Mouse (Mus musculus) embryonic facial prominence, embryonic 10.5 days (tissue): ENCODE results near the gene Oas2. TPM values are rescaled to one million over a fixed set of nuclear protein-coding genes. Genes with fewer than 3 reads are reported as not detected.
A peak's percentile ranks its signal among the peaks of the same experiment; 100 is the strongest.
"Not testable (repeated sequence)": the region's sequence is repeated elsewhere in the genome, so short reads cannot be mapped to it uniquely, and the experiment has no call there.

ENCODE experiments used
- DNase-seq: peaks from one replicate; pipeline ENCODE4 v3.0.0-alpha.2; 2017; ENCODE audit warnings: low spot score
- H3K27ac ChIP-seq: fragments of 300-500 bp; sonication (generic); replicated peaks from 2 replicates; pipeline ENCODE4 v1.5.1; 2016; ENCODE audit warnings: mild to moderate bottlenecking
- H3K27me3 ChIP-seq: fragments of 300-500 bp; sonication (generic); replicated peaks from 2 replicates; pipeline ENCODE4 v1.6.1; 2016; ENCODE audit warnings: low read depth, mild to moderate bottlenecking; ENCODE audit not compliant: poor library complexity, severe bottlenecking
- H3K36me3 ChIP-seq: fragments of 300-500 bp; sonication (generic); replicated peaks from 2 replicates; pipeline ENCODE4 v1.6.1; 2016; ENCODE audit warnings: mild to moderate bottlenecking, moderate library complexity
- H3K4me1 ChIP-seq: fragments of 300-500 bp; sonication (generic); 2 replicates; pipeline ENCODE4 v1.6.1; 2016
- H3K4me3 ChIP-seq: fragments of 300-500 bp; sonication (generic); 2 replicates; pipeline ENCODE4 v1.5.1; 2016; ENCODE audit warnings: mild to moderate bottlenecking, moderate library complexity
- H3K9me3 ChIP-seq: fragments of 300-500 bp; sonication (generic); 2 replicates; pipeline ENCODE4 v1.6.1; 2016; ENCODE audit warnings: mild to moderate bottlenecking
- WGBS: fragments of 180-500 bp; shearing (Covaris S2); methylation state at CpG from one replicate; pipeline ENCODE4 v1.1.7; 2016; 5-methylcytosine and 5-hydroxymethylcytosine counted together
- polyA plus RNA-seq: library from polyadenylated mRNA; unstranded; fragments of >200 nt; fragmentation: Nextera tagmentation; extraction: Ambion mirVana; gene quantifications from 2 replicates; pipeline ENCODE4 v1.2.1, GENCODE M21; 2016

The Oas2 gene
- 0.06 and 0.10 TPM in 2 replicates for polyA plus RNA-seq

DNA sequence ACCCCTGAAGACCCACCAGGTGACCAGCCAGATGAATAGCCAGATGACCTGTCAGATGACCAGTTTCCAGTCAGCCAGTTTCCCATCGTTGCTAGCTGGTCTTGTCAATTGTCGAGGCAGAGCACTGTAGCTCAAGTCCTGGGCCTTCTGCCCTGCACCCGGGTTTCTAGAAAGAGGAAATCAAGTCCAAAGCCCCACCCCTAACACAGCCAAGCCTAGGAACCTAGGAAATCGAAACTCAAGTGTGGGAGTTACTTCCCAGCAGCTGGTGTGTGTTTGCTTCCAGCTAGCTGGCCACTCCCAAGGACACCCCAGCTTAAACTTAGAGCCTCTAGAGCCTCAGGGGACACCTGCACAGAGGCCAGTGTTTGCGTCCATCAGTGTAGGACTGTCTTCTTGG is at the start of gene Oas2:
Oas2 (minus strand) TSS at position 166 of the 400 bp plus-strand sequence.
- WGBS: 69% methylated on average over 5 of the region's 5 CpGs
- Histone ChIP-seq H3K36me3 (no peaks in the 10 kb centered on the region), H3K9me3 (no peaks in the 10 kb centered on the region), H3K27ac (no peak within 1 kb of the TSS), H3K4me3 (no peak within 1 kb of the TSS), H3K27me3 (no peaks in the 10 kb centered on the region), H3K4me1 (no peaks in the 10 kb centered on the region)
- DNase-seq: no peak

DNA sequence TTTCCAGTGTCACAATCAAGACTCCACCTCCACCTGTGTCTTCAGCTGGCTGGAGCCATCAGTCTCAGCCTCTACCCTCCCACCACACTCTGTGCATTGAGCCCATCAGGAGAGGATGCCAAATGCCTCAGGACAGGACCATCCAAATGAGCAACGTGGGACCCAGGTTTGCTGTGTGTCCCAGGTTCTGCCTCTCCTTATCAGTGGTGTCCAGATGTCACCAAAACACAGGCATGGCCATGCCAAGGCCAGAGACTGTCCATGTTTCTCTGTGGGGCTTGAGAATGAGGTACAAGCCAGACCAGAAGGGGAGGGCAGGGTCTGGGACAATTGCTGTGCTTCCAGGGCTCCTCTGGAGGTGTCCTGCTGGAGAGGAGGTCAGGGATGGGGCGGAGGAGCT is 49.3 kb upstream of the Oas2 start:
- WGBS: 71% methylated on average over 2 of the region's 2 CpGs
- not testable (repeated sequence) for H3K27me3 ChIP-seq, H3K4me1 ChIP-seq, H3K4me3 ChIP-seq, H3K9me3 ChIP-seq, H3K36me3 ChIP-seq, DNase-seq, H3K27ac ChIP-seq

DNA sequence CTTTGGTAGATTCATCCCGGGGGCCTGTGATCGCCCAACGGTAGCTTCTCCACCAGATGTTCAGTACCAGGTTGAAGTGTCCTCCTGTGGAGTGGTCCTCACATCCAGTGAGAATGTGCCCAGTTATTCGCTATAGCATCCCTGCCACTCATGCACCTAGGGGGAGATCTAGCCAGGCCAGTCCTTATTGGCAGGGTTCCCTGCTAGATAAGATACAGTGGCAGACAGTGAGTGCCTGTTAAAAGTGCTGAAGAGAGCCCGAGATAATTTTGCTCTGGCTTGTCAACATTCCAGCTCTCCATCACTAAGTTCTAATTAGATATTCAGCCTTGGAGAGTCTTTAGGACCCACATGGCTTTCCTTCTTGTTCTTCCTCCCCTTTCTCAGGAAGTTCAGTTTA is 48.5 kb upstream of the Oas2 start:
- DNase-seq, H3K4me3 ChIP-seq, H3K4me1 ChIP-seq, H3K9me3 ChIP-seq, H3K27me3 ChIP-seq, H3K27ac ChIP-seq, H3K36me3 ChIP-seq: not testable (repeated sequence)
- 85% methylated on average over 5 of the region's 5 CpGs for WGBS

DNA sequence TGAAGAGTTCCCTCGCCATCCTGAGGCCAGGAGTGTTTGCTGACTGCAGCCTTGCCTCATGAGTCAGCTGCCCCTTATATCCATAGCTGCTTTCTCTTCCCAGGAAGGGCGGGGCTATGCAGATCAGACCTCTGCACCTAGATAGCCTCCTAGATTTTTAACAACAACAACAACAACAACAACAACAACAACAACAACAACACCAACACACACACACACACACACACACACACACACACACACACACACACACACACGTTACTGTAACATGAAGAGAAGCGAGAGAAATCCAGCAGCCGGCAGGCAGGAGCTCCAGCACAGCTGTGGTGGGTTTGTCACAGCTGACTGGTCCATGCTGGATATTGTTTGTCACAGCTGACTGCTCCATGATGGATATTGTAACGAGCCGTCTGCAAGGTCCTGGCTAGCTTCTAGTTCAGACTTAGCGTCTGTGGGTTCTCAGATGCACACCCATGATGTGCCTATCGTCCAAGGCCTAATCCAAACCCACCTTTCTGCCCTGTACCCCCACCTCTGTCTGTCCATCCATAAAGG is 45.9 kb upstream of the Oas2 start, which contains the start of gene Oas1e:
Oas1e (minus strand) TSS at position 51 of the 555 bp plus-strand sequence.
- H3K9me3 ChIP-seq, H3K4me3 ChIP-seq, H3K27me3 ChIP-seq, H3K36me3 ChIP-seq, H3K27ac ChIP-seq, DNase-seq, H3K4me1 ChIP-seq: not testable (repeated sequence)
- 80% methylated on average over 9 of the region's 9 CpGs for WGBS

DNA sequence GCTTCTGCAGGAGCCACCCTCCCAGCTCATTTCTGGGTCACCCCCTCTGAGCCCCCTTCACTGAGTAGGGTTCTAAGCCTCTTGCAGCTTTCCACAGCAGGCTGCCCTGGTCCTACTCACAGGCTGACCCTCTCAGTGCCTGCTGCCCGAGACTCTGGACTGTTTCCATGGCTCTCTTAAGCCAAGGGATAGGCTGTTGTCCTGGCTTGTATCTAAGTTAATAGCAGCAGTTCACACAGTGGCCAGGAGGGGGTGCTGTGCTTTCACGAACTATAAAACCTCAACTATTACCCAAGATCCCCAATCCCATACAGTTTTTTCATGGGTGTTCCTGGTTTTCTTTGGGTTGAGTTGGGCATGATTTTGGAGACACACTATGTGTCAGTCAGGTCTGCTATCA is 43.4 kb upstream of the Oas2 start:
- no peaks in the 10 kb centered on the region for H3K36me3 ChIP-seq
- no peak overlapping the region for H3K4me3 ChIP-seq
- H3K9me3 ChIP-seq: no peaks in the 10 kb centered on the region
- H3K4me1 ChIP-seq: no peaks in the 10 kb centered on the region
- peak; percentile 54 for DNase-seq
- no peak overlapping the region for H3K27ac ChIP-seq
- WGBS: 30% methylated on average over 2 of the region's 2 CpGs
- no peaks in the 10 kb centered on the region for H3K27me3 ChIP-seq

DNA sequence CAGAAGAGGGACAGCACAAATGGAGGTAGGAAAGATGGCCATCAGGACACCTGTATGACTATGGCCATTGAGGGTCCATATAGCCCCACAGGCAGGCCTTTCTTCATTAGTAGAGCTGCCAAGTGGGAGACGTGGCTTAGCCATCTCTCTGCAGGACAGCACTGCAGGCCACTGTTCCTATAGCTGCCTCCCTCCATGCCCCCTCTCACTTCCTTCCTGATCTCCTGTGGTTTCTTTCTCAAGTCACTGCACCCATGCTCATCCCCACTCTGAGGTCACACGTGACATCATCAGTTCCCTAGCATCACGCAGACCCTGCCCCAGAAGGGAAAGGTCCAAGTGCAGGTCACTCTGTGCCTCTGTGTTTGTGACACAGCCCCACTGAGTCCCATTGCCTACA is 37.4 kb upstream of the Oas2 start:
- no peak overlapping the region for H3K4me3 ChIP-seq
- WGBS: 70% methylated on average over 3 of the region's 3 CpGs
- DNase-seq: no peak
- H3K4me1 ChIP-seq: no peaks in the 10 kb centered on the region
- H3K27ac ChIP-seq: no peak overlapping the region
- no peaks in the 10 kb centered on the region for H3K9me3 ChIP-seq
- no peaks in the 10 kb centered on the region for H3K36me3 ChIP-seq
- H3K27me3 ChIP-seq: no peaks in the 10 kb centered on the region

DNA sequence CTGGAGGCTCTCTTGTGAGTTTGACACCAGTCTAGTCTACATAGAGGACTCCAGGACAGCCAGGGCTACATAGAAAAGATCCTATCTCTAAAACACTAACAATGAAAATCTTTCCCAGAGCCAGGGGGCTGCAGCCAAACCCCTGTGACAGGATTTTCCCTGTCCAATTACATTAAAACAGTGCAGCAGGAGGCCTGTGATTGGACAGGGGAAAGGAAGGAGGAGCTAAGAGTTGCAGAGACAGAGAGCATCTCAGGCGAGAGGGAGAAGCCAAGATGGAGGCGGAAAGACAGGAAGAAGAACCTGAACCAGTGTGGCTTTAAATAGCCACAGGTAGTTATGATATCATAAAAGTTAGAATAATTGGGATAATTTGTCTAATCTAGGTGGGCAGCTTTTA is 32.8 kb upstream of the Oas2 start:
- Histone ChIP-seq H3K9me3 (no peaks in the 10 kb centered on the region), H3K27me3 (no peaks in the 10 kb centered on the region), H3K27ac (no peak overlapping the region), H3K4me3 (no peak overlapping the region), H3K36me3 (no peaks in the 10 kb centered on the region), H3K4me1 (no peaks in the 10 kb centered on the region)
- DNase-seq: no peak
- WGBS: 78% methylated on average over 2 of the region's 2 CpGs

DNA sequence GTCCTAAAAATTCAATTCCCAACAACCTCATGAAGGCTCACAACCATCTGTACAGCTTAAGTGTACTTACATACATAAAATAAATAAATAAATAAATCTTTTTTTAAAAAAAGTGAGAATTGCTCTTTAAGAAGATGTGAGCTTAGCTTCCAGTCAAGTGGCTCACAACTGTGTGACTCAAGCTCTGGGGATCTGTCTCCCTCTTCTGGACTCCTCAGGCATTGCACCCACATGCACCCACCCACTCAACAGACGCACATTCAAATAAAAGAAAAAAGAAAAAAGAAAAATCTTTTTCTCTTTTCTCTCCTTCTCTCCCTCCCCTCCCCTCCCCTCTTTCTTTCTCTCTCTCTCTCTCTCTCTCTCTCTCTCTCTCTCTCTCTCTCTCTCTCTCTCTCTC is 32.0 kb upstream of the Oas2 start:
- Histone ChIP-seq H3K27me3 (no peaks in the 10 kb centered on the region), H3K36me3 (no peaks in the 10 kb centered on the region), H3K27ac (no peak overlapping the region), H3K4me3 (no peak overlapping the region), H3K9me3 (no peaks in the 10 kb centered on the region), H3K4me1 (peaks cover 2% of the 10 kb centered on the region)
- DNase-seq: no peak
- WGBS: 86% methylated on average over 1 of the region's 1 CpGs

DNA sequence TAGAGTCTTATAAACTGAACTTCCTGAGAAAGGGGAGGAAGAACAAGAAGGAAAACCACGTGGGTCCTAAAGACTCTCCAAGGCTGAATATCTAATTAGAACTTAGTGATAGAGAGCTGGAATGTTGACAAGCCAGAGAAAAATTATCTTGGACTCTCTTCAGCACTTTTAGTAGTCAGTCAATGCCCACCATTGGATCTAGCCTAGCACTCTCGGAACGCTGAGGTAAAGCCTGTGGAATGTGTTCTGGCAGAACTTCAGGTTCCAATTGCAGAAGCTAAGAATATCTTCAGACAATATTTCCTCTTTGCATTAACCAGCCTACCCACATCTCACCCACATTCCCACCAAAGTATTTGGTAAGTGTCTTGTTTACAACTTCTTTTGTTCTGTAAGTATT is 30.3 kb upstream of the Oas2 start:
- Histone ChIP-seq H3K27me3 (no peaks in the 10 kb centered on the region), H3K4me1 (peaks cover 6% of the 10 kb centered on the region), H3K36me3 (no peaks in the 10 kb centered on the region), H3K27ac (no peak overlapping the region), H3K4me3 (no peak overlapping the region), H3K9me3 (no peaks in the 10 kb centered on the region)
- WGBS: 68% methylated on average over 3 of the region's 3 CpGs
- DNase-seq: no peak

DNA sequence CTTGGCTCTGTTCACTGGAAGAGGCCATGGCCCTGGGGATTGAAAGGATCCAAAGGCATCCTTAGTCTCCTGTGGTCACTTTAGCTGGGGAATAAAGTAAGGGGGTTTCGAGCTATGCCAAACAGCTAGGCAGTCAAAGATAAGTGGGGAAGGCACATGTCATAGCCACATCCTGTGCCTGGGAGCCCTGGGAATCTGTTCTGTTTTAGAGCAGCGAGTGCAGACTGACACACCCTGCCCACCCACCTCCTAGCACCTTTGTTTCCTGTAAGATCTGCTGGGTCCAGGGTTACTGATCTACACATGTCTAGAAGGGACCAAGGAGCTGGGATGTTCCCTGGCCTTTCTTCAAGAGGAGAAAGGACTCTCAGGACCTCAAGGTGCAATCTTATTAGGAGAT is 29.3 kb upstream of the Oas2 start:
- DNase-seq: no peak
- no peaks in the 10 kb centered on the region for H3K36me3 ChIP-seq
- H3K4me3 ChIP-seq: no peak overlapping the region
- H3K27me3 ChIP-seq: no peaks in the 10 kb centered on the region
- peaks cover 6% of the 10 kb centered on the region for H3K4me1 ChIP-seq
- WGBS: 70% methylated on average over 2 of the region's 2 CpGs
- H3K9me3 ChIP-seq: no peaks in the 10 kb centered on the region
- no peak overlapping the region for H3K27ac ChIP-seq

DNA sequence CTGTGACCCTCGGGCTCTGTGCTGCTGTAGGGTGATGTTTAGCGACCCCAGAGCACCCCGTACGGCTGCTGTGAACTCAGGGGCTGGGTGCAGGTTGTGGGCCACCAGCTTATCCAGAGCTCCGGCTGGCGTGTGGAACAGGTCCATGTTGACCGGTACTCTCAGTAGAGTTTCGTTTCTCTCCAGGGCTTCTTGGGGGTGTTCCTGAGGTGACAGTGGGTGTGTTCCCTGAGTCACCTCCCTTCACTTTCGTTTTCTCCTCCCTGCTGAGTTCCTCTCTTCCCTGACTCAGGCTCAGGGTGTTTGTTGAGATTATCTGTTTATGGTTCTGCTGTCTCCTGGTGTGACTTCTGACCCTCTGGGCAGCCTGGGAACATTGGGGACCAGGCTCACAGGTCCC is 27.8 kb upstream of the Oas2 start, which contains the start of gene Oas3:
Oas3 (minus strand) TSS at position 184 of the 400 bp plus-strand sequence.
- Histone ChIP-seq H3K4me1 (peaks cover 6% of the 10 kb centered on the region), H3K36me3 (no peaks in the 10 kb centered on the region), H3K27me3 (no peaks in the 10 kb centered on the region), H3K9me3 (no peaks in the 10 kb centered on the region), H3K27ac (no peak within 1 kb of the TSS), H3K4me3 (no peak within 1 kb of the TSS)
- WGBS: 83% methylated on average over 9 of the region's 9 CpGs
- no peak for DNase-seq

DNA sequence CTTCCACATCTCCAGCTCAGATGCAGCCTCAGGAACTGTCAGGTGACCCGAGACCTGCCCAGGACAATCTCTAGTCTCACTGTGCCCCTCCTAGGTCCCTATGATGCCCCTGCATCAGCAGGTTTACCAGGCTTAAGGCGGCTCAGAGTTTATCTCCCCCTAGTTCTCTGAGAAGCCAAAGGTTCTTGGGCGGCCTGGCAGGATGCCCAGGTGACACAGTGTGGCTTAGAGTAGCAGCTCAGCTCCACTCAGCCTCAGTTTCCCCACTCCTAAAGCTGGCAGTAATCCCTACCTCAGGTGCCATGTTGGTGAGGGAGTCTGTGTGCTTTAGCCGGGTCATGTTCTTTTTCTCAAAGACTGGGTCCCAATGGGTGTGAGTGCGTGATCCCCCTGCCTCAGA is 27.1 kb upstream of the Oas2 start:
- Histone ChIP-seq H3K4me3 (no peak overlapping the region), H3K9me3 (no peaks in the 10 kb centered on the region), H3K27me3 (no peaks in the 10 kb centered on the region), H3K27ac (no peak overlapping the region), H3K4me1 (peaks cover 6% of the 10 kb centered on the region), H3K36me3 (no peaks in the 10 kb centered on the region)
- no peak for DNase-seq
- 76% methylated on average over 5 of the region's 5 CpGs for WGBS

DNA sequence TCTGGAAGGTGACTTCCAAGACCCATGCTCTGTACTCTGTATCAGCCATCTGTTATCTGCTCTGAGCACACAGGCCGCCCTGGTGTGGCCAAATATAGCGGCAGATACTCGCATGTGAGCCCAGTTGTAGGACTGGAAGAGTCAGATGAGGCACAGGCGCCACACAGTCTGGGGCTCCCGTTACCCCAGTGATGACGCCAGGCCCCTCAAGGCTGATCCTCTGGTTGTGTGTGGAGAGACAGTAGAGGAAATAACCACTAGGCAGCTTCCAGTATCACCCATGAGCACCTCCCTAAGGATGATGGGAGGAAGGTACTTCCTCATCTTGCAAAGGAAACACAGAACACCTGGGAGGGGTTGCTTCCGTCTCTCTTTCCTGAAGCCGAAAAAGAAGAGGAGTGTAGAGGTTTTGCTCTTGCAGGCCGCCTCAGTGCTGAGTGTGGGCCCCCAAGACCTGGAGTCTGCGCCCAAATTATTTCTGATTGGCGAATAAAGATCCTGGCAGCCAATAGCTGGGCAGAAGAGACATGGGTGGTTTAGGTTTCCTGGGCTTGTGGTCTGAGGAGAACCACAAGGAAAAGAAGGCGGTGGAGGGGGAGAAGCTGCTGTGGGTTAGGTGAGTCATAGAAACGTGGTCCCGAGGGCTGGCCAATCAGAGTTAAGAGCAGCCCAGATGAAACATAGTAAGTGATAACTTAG is 25.8 kb upstream of the Oas2 start:
- DNase-seq: no peak
- Histone ChIP-seq H3K4me3 (no peak overlapping the region), H3K36me3 (no peaks in the 10 kb centered on the region), H3K27me3 (no peaks in the 10 kb centered on the region), H3K4me1 (peaks cover 6% of the 10 kb centered on the region), H3K27ac (no peak overlapping the region), H3K9me3 (no peaks in the 10 kb centered on the region)
- WGBS: 83% methylated on average over 14 of the region's 14 CpGs
